Mouse (Mus musculus): ENCODE results near the gene Tmem208.

DNA sequence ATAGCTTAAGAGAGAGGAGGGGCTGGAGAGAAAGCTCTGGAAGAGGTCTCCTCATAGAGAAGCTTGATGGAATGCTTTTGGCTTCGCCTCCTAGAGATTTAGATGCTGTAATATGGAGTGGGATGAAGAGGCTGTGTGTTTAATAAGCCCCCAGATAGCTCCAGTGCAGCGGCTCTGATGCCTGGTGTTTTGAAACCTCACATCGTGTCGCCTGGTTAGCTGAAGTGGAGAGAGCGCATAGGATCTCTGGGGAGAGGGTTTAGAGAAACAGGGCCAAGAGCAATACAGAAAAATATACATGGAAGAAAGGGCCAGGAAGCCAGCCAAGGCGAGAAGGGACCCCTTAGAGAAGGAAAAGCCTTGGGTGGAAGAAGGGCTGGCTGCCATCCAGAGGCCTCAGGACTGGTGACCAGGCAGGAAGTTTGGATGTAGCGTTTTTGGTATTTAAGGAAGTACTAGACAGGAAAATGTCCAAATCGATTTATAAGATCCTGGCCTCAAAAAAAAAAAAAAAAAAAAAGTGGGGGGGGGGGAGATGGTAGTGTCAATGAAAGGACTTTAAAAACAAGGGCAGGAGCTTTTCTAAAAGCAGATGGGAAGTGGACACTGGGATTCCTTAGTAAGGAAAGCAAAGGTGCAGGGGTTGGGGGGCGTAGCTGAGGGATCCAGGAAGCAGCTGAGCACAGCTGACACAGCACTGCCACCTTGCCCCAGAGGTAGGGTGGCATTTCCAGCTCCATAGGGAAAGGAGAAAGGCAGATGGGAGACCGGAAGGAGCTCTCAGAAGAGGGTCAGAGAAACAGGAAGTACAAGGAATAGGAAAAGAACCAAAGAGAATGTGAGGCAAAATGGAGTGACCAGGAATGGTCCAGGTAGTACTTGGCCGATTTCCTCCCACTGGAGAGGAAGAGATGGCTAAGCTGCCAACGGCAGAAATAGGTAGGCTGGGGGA is 35.9 kb downstream of the Tmem208 start:
- TF ChIP-seq GATA1 (IDR thresholded peaks at IDR 0.05; ENCODE audit: low read length) (no peak), TAL1 (IDR thresholded peaks at IDR 0.05; ENCODE audit: low read length) (no peak)

Measured in erythroblast, embryonic 14.5 days (primary cell).